Mouse (Mus musculus) thymus, adult 2 months (tissue): ENCODE results near the gene Arf6.

Source experiments
- CTCF ChIP-seq: fragments of 200-500 bp; IDR thresholded peaks from 2 replicates; pipeline ENCODE4 v1.5.1; 2012; ENCODE audit warnings: mild to moderate bottlenecking, control low read depth, low read length, moderate library complexity, borderline replicate concordance; ENCODE audit not compliant: control insufficient read depth, poor library complexity, insufficient read depth; ENCODE audit errors: extremely low read depth
- POLR2A ChIP-seq: fragments of 200-500 bp; IDR thresholded peaks from 2 replicates; pipeline ENCODE4 v1.6.1; 2012; ENCODE audit warnings: mild to moderate bottlenecking, low read length, control low read depth, moderate library complexity; ENCODE audit not compliant: control insufficient read depth, poor library complexity, insufficient read depth; ENCODE audit errors: extremely low read depth

DNA sequence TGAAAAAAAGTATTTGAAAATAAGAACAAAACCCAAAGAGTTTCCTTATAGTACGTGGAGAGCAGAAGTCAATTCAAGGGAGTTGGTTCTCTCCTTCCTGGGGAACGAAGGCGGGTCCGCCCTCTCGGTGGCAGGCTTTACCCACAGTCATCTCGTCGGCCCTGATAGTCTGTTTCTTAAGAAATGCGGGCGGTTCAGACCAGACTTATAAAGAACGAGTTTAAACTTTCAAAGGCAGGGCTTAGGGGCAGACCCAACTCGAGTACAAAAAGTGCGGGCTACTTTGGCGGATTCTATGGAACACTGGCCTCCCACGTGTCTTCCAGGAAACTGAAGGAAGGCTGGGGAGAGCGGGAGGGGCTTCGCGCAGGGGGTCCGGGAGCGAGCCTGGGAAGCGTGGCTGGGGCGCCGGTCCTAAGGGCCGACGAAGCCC lies 513 bp upstream of the Arf6 start:
- TF ChIP-seq CTCF (no peak), POLR2A (no peak)
